Mouse (Mus musculus): ENCODE measurements around the gene Gbp10.
"Not testable (repeated sequence)": the region's sequence is repeated elsewhere in the genome, so short reads cannot be mapped to it uniquely, and the experiment has no call there.

The Gbp10 gene

GRCm38 (mm10) chr5:105239483-105240047, at the start of gene Gbp10:
TSS of gene Gbp10 (minus strand) at chr5:105239533.
- DNase-seq (ENCODE audit: low spot score in 2 of 2), result not testable (repeated sequence)

GRCm38 (mm10) chr5:105260673-105261072, 21.3 kb upstream of the Gbp10 start:
- not testable (repeated sequence) for DNase-seq (ENCODE audit: low spot score in 2 of 2)

GRCm38 (mm10) chr5:105252491-105252890, 13.2 kb upstream of the Gbp10 start:
- DNase-seq (ENCODE audit: low spot score in 2 of 2), result no peak

GRCm38 (mm10) chr5:105244741-105245140, 5.4 kb upstream of the Gbp10 start:
- not testable (repeated sequence) for DNase-seq (ENCODE audit: low spot score in 2 of 2)

- not testable (repeated sequence) for DNase-seq (ENCODE audit: low spot score in 2 of 2)
Measured at GRCm38 (mm10) chr5:105240982-105241381, 1.6 kb upstream of the Gbp10 start.

- DNase-seq (ENCODE audit: low spot score in 2 of 2), result not testable (repeated sequence)
Measured at GRCm38 (mm10) chr5:105238402-105238801, 931 bp downstream of the Gbp10 start.

GRCm38 (mm10) chr5:105236040-105236439, 3.3 kb downstream of the Gbp10 start:
- not testable (repeated sequence) for DNase-seq (ENCODE audit: low spot score in 2 of 2)

GRCm38 (mm10) chr5:105208957-105209356, 30.4 kb downstream of the Gbp10 start:
- not testable (repeated sequence) for DNase-seq (ENCODE audit: low spot score in 2 of 2)

GRCm38 (mm10) chr5:105200791-105201355, 38.5 kb downstream of the Gbp10 start:
- not testable (repeated sequence) for DNase-seq (ENCODE audit: low spot score in 2 of 2)

- not testable (repeated sequence) for DNase-seq (ENCODE audit: low spot score in 2 of 2)
Measured at GRCm38 (mm10) chr5:105199149-105199548, 40.2 kb downstream of the Gbp10 start.

GRCm38 (mm10) chr5:105197915-105198560, 41.3 kb downstream of the Gbp10 start:
- DNase-seq (ENCODE audit: low spot score in 2 of 2), result not testable (repeated sequence)

- not testable (repeated sequence) for DNase-seq (ENCODE audit: low spot score in 2 of 2)
Measured at GRCm38 (mm10) chr5:105196308-105196707, 43.0 kb downstream of the Gbp10 start.

- DNase-seq (ENCODE audit: low spot score in 2 of 2), result not testable (repeated sequence)
Measured at GRCm38 (mm10) chr5:105192536-105192935, 46.8 kb downstream of the Gbp10 start.

- DNase-seq (ENCODE audit: low spot score in 2 of 2), result no peak
Measured at GRCm38 (mm10) chr5:105181446-105181845, 57.9 kb downstream of the Gbp10 start.
